Mouse (Mus musculus) forebrain, embryonic 15.5 days (tissue): ENCODE data around the gene Ankrd45. TPM values are rescaled to one million over a fixed set of nuclear protein-coding genes. Genes with fewer than 3 reads are reported as not detected.
A peak's percentile ranks its signal among the peaks of the same experiment; 100 is the strongest.
"Not testable (repeated sequence)": the region's sequence is repeated elsewhere in the genome, so short reads cannot be mapped to it uniquely, and the experiment has no call there.

Source experiments
- ATAC-seq: fragments of 200-750 bp; cut with Nextera tagmentation; replicated peaks from 2 replicates; pipeline ENCODE4 v1.8.0; 2017; ENCODE audit warnings: mild to moderate bottlenecking, moderate TSS enrichment, moderate library complexity
- H3K27ac ChIP-seq: fragments of 300-500 bp; sonication (generic); replicated peaks from 2 replicates; pipeline ENCODE4 v1.5.1; 2015; ENCODE audit warnings: mild to moderate bottlenecking, inconsistent platforms
- H3K27me3 ChIP-seq: fragments of 300-500 bp; sonication (generic); 2 replicates; pipeline ENCODE4 v1.6.1; 2015; ENCODE audit warnings: inconsistent platforms
- H3K36me3 ChIP-seq: fragments of 300-500 bp; sonication (generic); 2 replicates; pipeline ENCODE4 v1.6.1; 2015; ENCODE audit warnings: mild to moderate bottlenecking, inconsistent platforms
- H3K4me1 ChIP-seq: fragments of 300-500 bp; sonication (generic); 2 replicates; pipeline ENCODE4 v1.6.1; 2015; ENCODE audit warnings: inconsistent platforms
- H3K4me2 ChIP-seq: fragments of 300-500 bp; sonication (generic); replicated peaks from 2 replicates; pipeline ENCODE4 v1.6.1; 2015; ENCODE audit warnings: mild to moderate bottlenecking, inconsistent platforms
- H3K4me3 ChIP-seq: fragments of 300-500 bp; sonication (generic); 2 replicates; pipeline ENCODE4 v1.5.1; 2015; ENCODE audit warnings: mild to moderate bottlenecking, inconsistent platforms
- H3K9ac ChIP-seq: fragments of 300-500 bp; sonication (generic); replicated peaks from 2 replicates; pipeline ENCODE4 v1.6.1; 2015; ENCODE audit warnings: mild to moderate bottlenecking, inconsistent platforms
- H3K9me3 ChIP-seq: fragments of 300-500 bp; sonication (generic); 2 replicates; pipeline ENCODE4 v1.6.1; 2016; ENCODE audit warnings: inconsistent platforms
- WGBS: fragments of 180-500 bp; shearing (Covaris S2); methylation state at CpG from one replicate; pipeline ENCODE4 v1.1.7; 2015; ENCODE audit warnings: mixed read lengths; 5-methylcytosine and 5-hydroxymethylcytosine counted together
- polyA plus RNA-seq: library from polyadenylated mRNA; unstranded; fragments of >200 nt; fragmentation: Nextera tagmentation; extraction: Ambion mirVana; gene quantifications from 2 replicates; pipeline ENCODE4 v1.2.1, GENCODE M21; 2015

Ankrd45 gene
- polyA plus RNA-seq, 1 experiment from 2014 or later = 22.3 TPM

DNA sequence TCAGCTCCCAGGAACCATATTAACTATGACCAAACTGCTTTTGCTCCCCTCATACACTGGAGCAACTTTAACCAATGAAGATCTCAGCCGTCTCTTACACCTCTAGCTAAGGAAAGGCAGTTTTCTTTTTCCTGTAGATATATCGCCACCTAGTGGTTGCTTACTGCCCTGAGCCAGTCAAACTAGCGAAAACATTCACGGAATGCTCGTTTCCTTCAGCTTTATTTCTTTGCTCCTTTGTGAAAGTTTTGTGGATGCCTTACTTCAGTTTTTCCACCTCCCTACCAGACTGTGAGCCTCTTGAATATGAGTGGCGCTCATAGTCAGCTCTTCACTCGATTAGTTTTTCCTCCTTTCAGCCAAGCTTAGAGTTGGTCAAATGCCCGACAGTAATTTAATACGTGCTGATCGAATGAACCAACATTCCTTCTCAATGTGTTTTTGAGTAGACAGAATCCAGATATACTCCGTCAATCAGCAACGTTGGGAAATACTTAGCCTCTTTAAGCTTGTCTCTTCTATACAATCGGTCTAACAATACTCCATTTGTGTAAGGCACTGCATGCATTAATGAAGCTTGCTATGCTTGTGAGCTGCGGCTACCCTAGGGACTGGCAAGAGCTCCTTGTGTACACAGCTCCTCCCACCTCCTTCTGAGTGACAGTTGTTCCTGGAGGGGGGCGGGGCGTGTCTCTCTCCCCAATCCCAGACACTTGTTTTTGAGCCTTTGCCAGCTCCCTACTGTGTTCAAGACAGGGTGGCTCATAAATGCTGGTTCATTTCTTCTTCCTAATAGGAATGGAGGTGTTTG is 53.3 kb downstream of the Ankrd45 start:
- under 1% methylated on average over 16 of the region's 16 CpGs for WGBS
- Histone ChIP-seq H3K9ac (peak overlapping the region; percentile 18; the same call in 1 of the 2 replicates), H3K4me1 (peaks cover 12% of the 10 kb centered on the region)

DNA sequence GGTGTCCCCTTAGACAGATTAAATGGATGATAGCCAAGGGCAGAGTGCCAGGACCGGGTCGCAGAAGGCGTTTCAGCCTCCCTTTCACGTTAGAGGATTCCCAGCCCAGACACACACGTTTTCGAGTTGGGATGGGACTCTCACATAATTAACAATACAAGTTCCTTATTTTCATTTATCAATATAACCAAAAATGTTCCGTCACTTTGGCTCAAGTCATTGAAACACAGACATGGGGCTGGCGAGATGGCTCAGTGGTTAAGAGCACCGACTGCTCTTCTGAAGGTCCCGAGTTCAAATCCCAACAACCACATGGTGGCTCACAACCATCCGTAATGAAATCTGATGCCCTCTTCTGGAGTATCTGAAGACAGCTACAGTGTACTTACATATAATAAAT is 53.9 kb downstream of the Ankrd45 start:
- peak overlapping the region; percentile 43 for H3K4me3 ChIP-seq
- H3K9ac ChIP-seq = peak overlapping the region; percentile 18; the same call in 1 of the 2 replicates
- H3K4me1 ChIP-seq = peaks cover 12% of the 10 kb centered on the region
- WGBS = 35% methylated on average over 11 of the region's 11 CpGs
- peak overlapping the region; percentile 80 for H3K27ac ChIP-seq
- peak overlapping the region; percentile 61 for H3K4me2 ChIP-seq
- H3K27me3 ChIP-seq, H3K9me3 ChIP-seq, H3K36me3 ChIP-seq: not testable (repeated sequence)
- ATAC-seq = peak; percentile 6

More for the DNA sequence above, 53.3 kb downstream of the Ankrd45 start:
- Histone ChIP-seq H3K27ac (peak overlapping the region; percentile 80), H3K4me2 (peak overlapping the region; percentile 61), H3K36me3 (no peaks in the 10 kb centered on the region), H3K9me3 (no peaks in the 10 kb centered on the region), H3K27me3 (no peaks in the 10 kb centered on the region), H3K4me3 (peak overlapping the region; percentile 43)
- ATAC-seq = peak; percentile 98

DNA sequence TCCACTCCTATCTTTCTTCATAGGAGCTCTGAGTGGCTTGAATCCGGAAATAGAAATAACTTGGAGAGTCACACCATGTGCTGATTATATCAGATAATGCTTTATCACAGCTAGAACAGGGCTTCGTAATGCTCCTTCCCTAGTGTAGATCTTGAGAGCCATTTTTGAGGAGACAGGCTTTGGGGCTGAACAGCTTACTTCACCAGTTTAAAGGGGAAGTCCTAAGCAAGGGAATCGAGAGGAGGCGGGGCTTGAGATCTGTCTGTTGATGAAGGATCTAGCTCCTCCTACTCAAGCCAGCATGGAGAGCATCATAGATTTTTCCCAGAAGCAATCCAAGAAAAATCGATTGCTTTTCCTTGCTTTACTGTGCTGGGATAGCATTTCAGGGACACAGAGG is 57.4 kb downstream of the Ankrd45 start:
- Histone ChIP-seq H3K27ac (no peak overlapping the region), H3K9ac (no peak overlapping the region), H3K36me3 (no peaks in the 10 kb centered on the region), H3K4me1 (peaks cover 11% of the 10 kb centered on the region), H3K4me2 (no peak overlapping the region), H3K4me3 (no peak overlapping the region), H3K9me3 (no peaks in the 10 kb centered on the region), H3K27me3 (no peaks in the 10 kb centered on the region)
- ATAC-seq = no peak
- WGBS = 81% methylated on average over 5 of the region's 5 CpGs

DNA sequence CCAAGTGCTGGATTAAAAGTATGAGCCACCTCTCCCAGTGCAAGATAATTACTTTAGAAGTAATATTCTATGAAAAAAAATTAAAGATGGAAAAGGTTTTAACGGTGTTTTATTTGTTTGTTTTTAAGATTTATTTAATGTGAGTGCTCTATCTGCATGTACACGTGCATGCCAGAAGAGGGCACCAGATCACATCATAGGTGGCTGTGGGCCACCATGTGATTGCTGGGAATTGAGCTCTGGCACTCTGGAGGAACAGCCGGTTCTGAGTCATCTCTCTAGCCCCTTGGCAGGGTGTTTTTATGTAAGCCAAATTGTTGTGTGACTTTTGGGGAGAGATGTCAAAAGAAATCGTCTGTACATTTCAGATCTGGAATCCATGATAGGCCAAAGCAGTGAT is 72.0 kb downstream of the Ankrd45 start:
- 38% methylated on average over 4 of the region's 4 CpGs for WGBS
- H3K9me3 ChIP-seq = no peaks in the 10 kb centered on the region
- no peak for ATAC-seq
- H3K4me2 ChIP-seq = no peak overlapping the region
- H3K27ac ChIP-seq = no peak overlapping the region
- no peaks in the 10 kb centered on the region for H3K27me3 ChIP-seq
- no peak overlapping the region for H3K9ac ChIP-seq
- no peaks in the 10 kb centered on the region for H3K4me1 ChIP-seq
- H3K36me3 ChIP-seq = no peaks in the 10 kb centered on the region
- no peak overlapping the region for H3K4me3 ChIP-seq

DNA sequence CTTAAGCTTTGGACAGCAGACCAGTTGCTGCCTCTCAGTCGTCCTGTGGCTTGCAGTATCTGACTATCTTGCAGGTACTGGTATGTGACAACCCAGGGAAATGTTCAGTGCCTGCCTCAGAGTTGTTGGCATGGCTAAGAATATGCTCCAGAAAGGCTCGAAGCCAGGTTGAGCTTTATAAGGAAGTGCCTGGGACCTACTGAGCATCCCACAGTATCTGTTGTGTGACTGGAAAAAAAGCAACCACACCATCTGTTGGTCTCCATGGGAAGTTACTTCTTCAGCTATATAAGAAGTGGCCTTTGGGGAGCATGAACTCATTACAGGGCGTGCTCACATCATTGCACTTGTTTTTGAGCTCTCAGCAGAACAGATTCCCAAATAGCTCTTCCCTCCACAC is 77.3 kb downstream of the Ankrd45 start:
- H3K9ac ChIP-seq = no peak overlapping the region
- no peak overlapping the region for H3K27ac ChIP-seq
- ATAC-seq = no peak
- 63% methylated on average over 3 of the region's 3 CpGs for WGBS
- H3K4me1 ChIP-seq = peaks cover 4% of the 10 kb centered on the region
- no peaks in the 10 kb centered on the region for H3K36me3 ChIP-seq
- H3K4me3 ChIP-seq = no peak overlapping the region
- no peaks in the 10 kb centered on the region for H3K27me3 ChIP-seq
- no peak overlapping the region for H3K4me2 ChIP-seq
- no peaks in the 10 kb centered on the region for H3K9me3 ChIP-seq

Other genes starting within 250 kb of the Ankrd45 start
- 7.7 and 8.3 TPM in 2 replicates for gene Rc3h1, start 236.3 kb upstream of the Ankrd45 start, polyA plus RNA-seq
- 3.8 and 4.4 TPM in 2 replicates for gene Serpinc1, start 164.1 kb upstream of the Ankrd45 start, polyA plus RNA-seq
- 15.1 and 16.4 TPM in 2 replicates for gene Zbtb37, start 107.8 kb upstream of the Ankrd45 start, polyA plus RNA-seq
- gene Dars2, start 72.0 kb upstream of the Ankrd45 start, polyA plus RNA-seq = 33.6 and 34.6 TPM in 2 replicates
- gene Cenpl, start 72.0 kb upstream of the Ankrd45 start, polyA plus RNA-seq = 20.4 and 22.1 TPM in 2 replicates
- gene Klhl20, start 11.2 kb upstream of the Ankrd45 start, polyA plus RNA-seq = 18.4 and 18.9 TPM in 2 replicates
- 0.66 and 1.0 TPM in 2 replicates for gene Tex50, start 16.6 kb downstream of the Ankrd45 start, polyA plus RNA-seq
- gene Prdx6, start 108.5 kb downstream of the Ankrd45 start, polyA plus RNA-seq = 243 and 250 TPM in 2 replicates